Mouse (Mus musculus): ENCODE data around the gene Dock6. TPM values are rescaled to one million over a fixed set of nuclear protein-coding genes. Genes with fewer than 3 reads are reported as not detected.

Dock6 gene
- total and polyA plus RNA-seq, 3 experiments, result 0.79 to 3.6 (median 3.3) TPM

- Histone ChIP-seq H3K36me3 (replicated peaks in 1 of 2; ENCODE audit: control insufficient read depth in 1 of 2, insufficient read depth in 1 of 2, low read length in 1 of 2) (peaks cover 0 to 1% of the 10 kb centered on the region in 2 experiments), H3K4me1 (ENCODE audit: control insufficient read depth in 1 of 2, insufficient read depth in 2 of 2) (peaks cover 0 to 21% of the 10 kb centered on the region in 2 experiments; a peak in 2 of 4 replicates), H3K9me3 (replicated peaks; ENCODE audit: low read length) (no peaks in the 10 kb centered on the region), H3K27me3 (replicated peaks) (peaks cover 25% of the 10 kb centered on the region), H3K27ac (ENCODE audit: insufficient read depth, low read depth) (no peak overlapping the region), H3K9ac (ENCODE audit: insufficient read depth, low read depth) (no peak overlapping the region), H3K4me3 (replicated peaks in 1 of 3; ENCODE audit: low read depth in 2 of 3, low read length in 2 of 3, poor library complexity in 1 of 3) (no peak overlapping the region), H3K4me2 (ENCODE audit: insufficient read depth, low read depth, poor library complexity, severe bottlenecking) (no peak overlapping the region), H3K79me2 (replicated peaks; ENCODE audit: control insufficient read depth, extremely low read depth, insufficient read depth, poor library complexity, severe bottlenecking) (no peaks in the 10 kb centered on the region)
- dilution Hi-C loops (cut with MboI; ENCODE audit: extremely low pct_ligation_motif_present, extremely low pct_unique_long_range_greater_than_20kb, low sequenced_read_pairs), result no loop called here
- DNase-seq (ENCODE audit: extremely low read depth), result no peak
- TF ChIP-seq BHLHE40 (IDR thresholded peaks at IDR 0.05; ENCODE audit: low read depth, low read length), result no peak
- in situ Hi-C loops (cut with MboI; ENCODE audit: low pct_ligation_motif_present, low pct_unique_long_range_greater_than_20kb, low sequenced_read_pairs), result loop anchor here (5.0 kb wide), 1 partner anchor 109 kb away; no protein-coding TSS in a partner anchor
Measured at GRCm38 (mm10) chr9:21801591-21801990, 50.8 kb downstream of the Dock6 start.

GRCm38 (mm10) chr9:21801121-21801520 is 51.3 kb downstream of the Dock6 start:
- DNase-seq (ENCODE audit: extremely low read depth), result no peak

DNA sequence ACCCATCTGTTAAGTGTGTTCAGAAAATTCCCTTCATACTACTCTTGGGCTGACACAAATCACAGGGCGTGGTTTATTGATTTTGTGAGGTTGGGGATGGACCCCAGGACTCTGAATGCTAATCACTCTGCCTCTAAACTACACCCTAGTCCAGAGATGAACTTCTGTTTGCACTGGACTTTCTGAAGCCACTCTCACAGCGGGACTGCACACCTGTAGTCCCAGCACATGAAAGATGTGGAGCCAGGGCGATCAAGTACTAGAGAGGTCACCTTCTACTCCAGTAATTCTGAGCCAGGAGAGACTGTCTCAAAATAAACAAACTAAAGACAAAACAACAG is 53.5 kb downstream of the Dock6 start:
- Histone ChIP-seq H3K27me3 (replicated peaks) (peaks cover 28% of the 10 kb centered on the region), H3K9me3 (replicated peaks; ENCODE audit: low read length) (no peaks in the 10 kb centered on the region), H3K4me2 (ENCODE audit: insufficient read depth, low read depth, poor library complexity, severe bottlenecking) (peak overlapping the region; percentile 93; the same call in 1 of the 2 replicates), H3K4me3 (replicated peaks in 1 of 3; ENCODE audit: low read depth in 2 of 3, low read length in 2 of 3, poor library complexity in 1 of 3) (peak overlapping the region; percentile 58 to 66 (median 60)), H3K27ac (ENCODE audit: insufficient read depth, low read depth) (no peak overlapping the region), H3K79me2 (replicated peaks; ENCODE audit: control insufficient read depth, extremely low read depth, insufficient read depth, poor library complexity, severe bottlenecking) (no peaks in the 10 kb centered on the region), H3K4me1 (ENCODE audit: control insufficient read depth in 1 of 2, insufficient read depth in 2 of 2) (peaks cover 0 to 15% of the 10 kb centered on the region in 2 experiments; a peak in 2 of 4 replicates), H3K36me3 (replicated peaks in 1 of 2; ENCODE audit: control insufficient read depth in 1 of 2, insufficient read depth in 1 of 2, low read length in 1 of 2) (peaks cover 0 to 5% of the 10 kb centered on the region in 2 experiments), H3K9ac (ENCODE audit: insufficient read depth, low read depth) (no peak overlapping the region)
- in situ Hi-C loops (cut with MboI; ENCODE audit: low pct_ligation_motif_present, low pct_unique_long_range_greater_than_20kb, low sequenced_read_pairs), result no loop called here
- TF ChIP-seq RAD21 (IDR thresholded peaks at IDR 0.05; ENCODE audit: low read depth, low read length), result no peak
- no peak for TF ChIP-seq KAT2A (IDR thresholded peaks at IDR 0.05; ENCODE audit: insufficient replicate concordance, low read length)
- TF ChIP-seq ZC3H11A (IDR thresholded peaks at IDR 0.05; ENCODE audit: low read depth, low read length), result no peak
- no peak for TF ChIP-seq GABPA (IDR thresholded peaks at IDR 0.05; ENCODE audit: insufficient replicate concordance, low read depth, low read length)
- no peak for TF ChIP-seq TBP (conservative IDR thresholded peaks at IDR 0.05; ENCODE audit: low read depth, low read length)
- TF ChIP-seq POLR2A (IDR thresholded peaks at IDR 0.05; ENCODE audit: low read depth, low read length), result no peak
- TF ChIP-seq CTCF (conservative IDR thresholded peaks at IDR 0.05 in 1 of 2, IDR thresholded peaks at IDR 0.05 in 1 of 2; ENCODE audit: low read depth in 2 of 2, low read length in 2 of 2), result no peak
- no peak for TF ChIP-seq NELFE (IDR thresholded peaks at IDR 0.05; ENCODE audit: low read depth, low read length)
- TF ChIP-seq ZNF384 (IDR thresholded peaks at IDR 0.05; ENCODE audit: low read depth, low read length), result no peak
- TF ChIP-seq NRF1 (IDR thresholded peaks at IDR 0.05; ENCODE audit: low read depth, low read length), result no peak
- no peak for TF ChIP-seq ZMIZ1 (IDR thresholded peaks at IDR 0.05; ENCODE audit: low read depth, low read length)
- no peak for TF ChIP-seq RCOR1 (conservative IDR thresholded peaks at IDR 0.05; ENCODE audit: low read depth, low read length)
- no peak for TF ChIP-seq PAX5 (IDR thresholded peaks at IDR 0.05; ENCODE audit: low read length)
- dilution Hi-C loops (cut with MboI; ENCODE audit: extremely low pct_ligation_motif_present, extremely low pct_unique_long_range_greater_than_20kb, low sequenced_read_pairs), result no loop called here
- no peak for DNase-seq (ENCODE audit: extremely low read depth)

More at GRCm38 (mm10) chr9:21801121-21801520, 51.3 kb downstream of the Dock6 start:
- Histone ChIP-seq H3K4me1 (ENCODE audit: control insufficient read depth in 1 of 2, insufficient read depth in 2 of 2) (peaks cover 0 to 19% of the 10 kb centered on the region in 2 experiments; a peak in 2 of 4 replicates), H3K4me3 (replicated peaks in 1 of 3; ENCODE audit: low read depth in 2 of 3, low read length in 2 of 3, poor library complexity in 1 of 3) (no peak overlapping the region), H3K27me3 (replicated peaks) (peaks cover 28% of the 10 kb centered on the region), H3K27ac (ENCODE audit: insufficient read depth, low read depth) (no peak overlapping the region), H3K9ac (ENCODE audit: insufficient read depth, low read depth) (no peak overlapping the region), H3K36me3 (replicated peaks in 1 of 2; ENCODE audit: control insufficient read depth in 1 of 2, insufficient read depth in 1 of 2, low read length in 1 of 2) (peaks cover 0 to 1% of the 10 kb centered on the region in 2 experiments), H3K4me2 (ENCODE audit: insufficient read depth, low read depth, poor library complexity, severe bottlenecking) (no peak overlapping the region), H3K79me2 (replicated peaks; ENCODE audit: control insufficient read depth, extremely low read depth, insufficient read depth, poor library complexity, severe bottlenecking) (no peaks in the 10 kb centered on the region), H3K9me3 (replicated peaks; ENCODE audit: low read length) (no peaks in the 10 kb centered on the region)
- TF ChIP-seq NELFE (IDR thresholded peaks at IDR 0.05; ENCODE audit: low read depth, low read length), result no peak
- no peak for TF ChIP-seq BHLHE40 (IDR thresholded peaks at IDR 0.05; ENCODE audit: low read depth, low read length)
- TF ChIP-seq POLR2AphosphoS2 (IDR thresholded peaks at IDR 0.05; ENCODE audit: low read depth, low read length), result no peak
- no peak for TF ChIP-seq PAX5 (IDR thresholded peaks at IDR 0.05; ENCODE audit: low read length)
- TF ChIP-seq USF2 (conservative IDR thresholded peaks at IDR 0.05; ENCODE audit: low read depth, low read length), result no peak
- TF ChIP-seq CHD1 (IDR thresholded peaks at IDR 0.05; ENCODE audit: low read depth, low read length), result no peak
- no peak for TF ChIP-seq JUN (IDR thresholded peaks at IDR 0.05; ENCODE audit: insufficient read depth, low read depth, low read length)
- no peak for TF ChIP-seq ZMIZ1 (IDR thresholded peaks at IDR 0.05; ENCODE audit: low read depth, low read length)
- dilution Hi-C loops (cut with MboI; ENCODE audit: extremely low pct_ligation_motif_present, extremely low pct_unique_long_range_greater_than_20kb, low sequenced_read_pairs), result no loop called here
- in situ Hi-C loops (cut with MboI; ENCODE audit: low pct_ligation_motif_present, low pct_unique_long_range_greater_than_20kb, low sequenced_read_pairs), result loop anchor here (5.0 kb wide), 1 partner anchor 109 kb away; no protein-coding TSS in a partner anchor
